Mouse (Mus musculus) thymus, adult 2 months (tissue): Measurements from ENCODE around the gene Tomm6.

Experiments
- CTCF ChIP-seq: fragments of 200-500 bp; IDR thresholded peaks from 2 replicates; pipeline ENCODE4 v1.5.1; 2012; ENCODE audit warnings: mild to moderate bottlenecking, control low read depth, low read length, moderate library complexity, borderline replicate concordance; ENCODE audit not compliant: control insufficient read depth, poor library complexity, insufficient read depth; ENCODE audit errors: extremely low read depth
- POLR2A ChIP-seq: fragments of 200-500 bp; IDR thresholded peaks from 2 replicates; pipeline ENCODE4 v1.6.1; 2012; ENCODE audit warnings: mild to moderate bottlenecking, low read length, control low read depth, moderate library complexity; ENCODE audit not compliant: control insufficient read depth, poor library complexity, insufficient read depth; ENCODE audit errors: extremely low read depth

- TF ChIP-seq CTCF (peak; percentile 99), POLR2A (peak; percentile 46; the same call in 1 of the 2 replicates)
These were observed 48.7 kb upstream of the Tomm6 start, which contains the start of gene Tfeb for GRCm38 (mm10) chr17:47736856-47737255.
